Mouse (Mus musculus) kidney, adult 9 months (tissue): ENCODE measurements around the gene Npm3.

ENCODE experiments used
- DNase-seq: peaks from one replicate; pipeline ENCODE4 v3.0.0; 2022

Gene Npm3

GRCm38 (mm10) chr19:45751881-45752280 is 2.5 kb upstream of the Npm3 start:
- no peak for DNase-seq

- no peak for DNase-seq
These were observed 624 bp downstream of the Npm3 start for GRCm38 (mm10) chr19:45748691-45749242.

- DNase-seq: no peak
These were observed 1.2 kb downstream of the Npm3 start for GRCm38 (mm10) chr19:45748206-45748605.

- peak; percentile 92 for DNase-seq
These were observed 2.1 kb downstream of the Npm3 start for GRCm38 (mm10) chr19:45747028-45747867.

- peak; percentile 85 for DNase-seq
These were observed 3.0 kb downstream of the Npm3 start for GRCm38 (mm10) chr19:45746153-45747020.

- DNase-seq: no peak
These were observed 3.8 kb downstream of the Npm3 start for GRCm38 (mm10) chr19:45745344-45746152.

- DNase-seq: no peak
These were observed 5.8 kb downstream of the Npm3 start for GRCm38 (mm10) chr19:45743619-45744018.

- no peak for DNase-seq
These were observed 6.3 kb downstream of the Npm3 start for GRCm38 (mm10) chr19:45742984-45743575.

GRCm38 (mm10) chr19:45742218-45742983 is 7.0 kb downstream of the Npm3 start, which contains the start of gene Fgf8:
Fgf8 (minus strand) TSS chr19:45742915.
- DNase-seq: no peak

GRCm38 (mm10) chr19:45741431-45742217 is 7.8 kb downstream of the Npm3 start:
- no peak for DNase-seq

GRCm38 (mm10) chr19:45740817-45741216 is 8.6 kb downstream of the Npm3 start:
- DNase-seq: no peak

GRCm38 (mm10) chr19:45740233-45740632 is 9.2 kb downstream of the Npm3 start:
- DNase-seq: no peak

GRCm38 (mm10) chr19:45738521-45738920 is 10.9 kb downstream of the Npm3 start:
- no peak for DNase-seq

GRCm38 (mm10) chr19:45737846-45738484 is 11.4 kb downstream of the Npm3 start:
- no peak for DNase-seq

- DNase-seq: no peak
These were observed 12.1 kb downstream of the Npm3 start for GRCm38 (mm10) chr19:45737208-45737845.

- DNase-seq: no peak
These were observed 12.6 kb downstream of the Npm3 start for GRCm38 (mm10) chr19:45736855-45737207.

GRCm38 (mm10) chr19:45736241-45736640 is 13.2 kb downstream of the Npm3 start:
- no peak for DNase-seq

- DNase-seq: peak; percentile 33
These were observed 14.6 kb downstream of the Npm3 start for GRCm38 (mm10) chr19:45734762-45735161.

GRCm38 (mm10) chr19:45734191-45734590 is 15.2 kb downstream of the Npm3 start:
- DNase-seq: no peak

- no peak for DNase-seq
These were observed 15.8 kb downstream of the Npm3 start for GRCm38 (mm10) chr19:45733564-45733963.
